Mouse (Mus musculus) colon, adult 2 months (tissue): Measurements from ENCODE around the gene Uhrf1. TPM values are rescaled to one million over a fixed set of nuclear protein-coding genes. Genes with fewer than 3 reads are reported as not detected.

ENCODE experiments used
- polyA plus RNA-seq: library from polyadenylated mRNA; depleted of rRNA; stranded (reverse); fragments of >200 nt; gene quantifications from 2 replicates; pipeline ENCODE4 v1.2.3, GENCODE M21; 2012; rRNA removed

The Uhrf1 gene
- 14.5 and 15.3 TPM in 2 replicates for polyA plus RNA-seq

GRCm38 (mm10) chr17:56303160-56303846, at the start of gene Uhrf1:
TSS of gene Uhrf1 (plus strand) at chr17:56303321.

GRCm38 (mm10) chr17:56256239-56256881, 46.8 kb upstream of the Uhrf1 start, which contains the start of gene Fem1a:
TSS of gene Fem1a (plus strand) at chr17:56256810.

GRCm38 (mm10) chr17:56276643-56277566, 26.2 kb upstream of the Uhrf1 start, which contains the start of gene Ticam1:
TSS of gene Ticam1 (minus strand) at chr17:56276786.

GRCm38 (mm10) chr17:56292531-56293222, 10.4 kb upstream of the Uhrf1 start, which contains the start of gene Plin3:
TSS of gene Plin3 (minus strand) at chr17:56292873.

GRCm38 (mm10) chr17:56300186-56300585, 2.9 kb upstream of the Uhrf1 start, which contains the start of gene Arrdc5:
TSS of gene Arrdc5 (minus strand) at chr17:56300286.

GRCm38 (mm10) chr17:56325450-56326152, 22.5 kb downstream of the Uhrf1 start, which contains the start of gene Kdm4b:
TSS of gene Kdm4b (plus strand) at chr17:56326062.

Other genes starting within 250 kb of the Uhrf1 start
- gene Ubxn6, start 228.3 kb upstream of the Uhrf1 start, polyA plus RNA-seq, result 59.7 and 66.8 TPM in 2 replicates
- 28.7 and 35.8 TPM in 2 replicates for gene Hdgfl2, start 223.7 kb upstream of the Uhrf1 start, polyA plus RNA-seq
- 19.6 and 23.9 TPM in 2 replicates for gene Plin4, start 193.5 kb upstream of the Uhrf1 start, polyA plus RNA-seq
- 0.37 and 0.65 TPM in 2 replicates for gene Plin5, start 185.7 kb upstream of the Uhrf1 start, polyA plus RNA-seq
- 14.3 and 21.9 TPM in 2 replicates for gene Lrg1, start 181.3 kb upstream of the Uhrf1 start, polyA plus RNA-seq
- gene Sema6b, start 163.0 kb upstream of the Uhrf1 start, polyA plus RNA-seq, result 8.0 and 8.2 TPM in 2 replicates
- 13.1 and 13.6 TPM in 2 replicates for gene Tnfaip8l1, start 140.8 kb upstream of the Uhrf1 start, polyA plus RNA-seq
- gene Mydgf, start 119.4 kb upstream of the Uhrf1 start, polyA plus RNA-seq, result 95.9 and 109 TPM in 2 replicates
- gene Dpp9, start 84.4 kb upstream of the Uhrf1 start, polyA plus RNA-seq, result 47.5 and 53.8 TPM in 2 replicates
- 33.4 and 34.7 TPM in 2 replicates for gene Fem1a, start 46.5 kb upstream of the Uhrf1 start, polyA plus RNA-seq
- 42.4 and 48.5 TPM in 2 replicates for gene Ticam1, start 26.5 kb upstream of the Uhrf1 start, polyA plus RNA-seq
- gene Plin3, start 10.4 kb upstream of the Uhrf1 start, polyA plus RNA-seq, result 49.5 and 51.8 TPM in 2 replicates
- gene Arrdc5, start 3.0 kb upstream of the Uhrf1 start, polyA plus RNA-seq, result not detected in 2 replicates
- gene Kdm4b, start 22.7 kb downstream of the Uhrf1 start, polyA plus RNA-seq, result 39.1 and 44.1 TPM in 2 replicates
- gene Ptprs, start 173.2 kb downstream of the Uhrf1 start, polyA plus RNA-seq, result 115 and 127 TPM in 2 replicates
- gene Znrf4, start 209.1 kb downstream of the Uhrf1 start, polyA plus RNA-seq, result not detected in 2 replicates